Mouse (Mus musculus) liver, embryonic 14.5 days (tissue): ENCODE measurements around the gene Cdc5l. TPM values are rescaled to one million over a fixed set of nuclear protein-coding genes. Genes with fewer than 3 reads are reported as not detected.
"Not testable (repeated sequence)": the region's sequence is repeated elsewhere in the genome, so short reads cannot be mapped to it uniquely, and the experiment has no call there.

ENCODE experiments used
- ATAC-seq: fragments of 200-750 bp; cut with Nextera tagmentation; 2 replicates; pipeline ENCODE4 v1.8.0; 2017; ENCODE audit warnings: moderate number of reproducible peaks, mild to moderate bottlenecking, moderate library complexity; ENCODE audit not compliant: insufficient read depth
- DNase-seq, 3 experiments: peaks; one replicate each; pipeline ENCODE4 v3.0.0-alpha.2; 2012 to 2013; ENCODE audit warnings: low read depth in 3 of 3, low spot score in 3 of 3
- H3K27ac ChIP-seq: fragments of 300-500 bp; sonication (generic); 2 replicates; pipeline ENCODE4 v1.5.1; 2014; ENCODE audit warnings: moderate library complexity, mild to moderate bottlenecking, control low read depth, inconsistent platforms
- H3K27me3 ChIP-seq: fragments of 300-500 bp; sonication (generic); 2 replicates; pipeline ENCODE4 v1.6.1; 2014; ENCODE audit warnings: mild to moderate bottlenecking, low read length, moderate library complexity; ENCODE audit not compliant: control insufficient read depth, insufficient read depth
- H3K36me3 ChIP-seq: fragments of 300-500 bp; sonication (generic); replicated peaks from 2 replicates; pipeline ENCODE4 v1.6.1; 2014; ENCODE audit warnings: low read depth; ENCODE audit not compliant: control insufficient read depth, insufficient read depth
- H3K4me1 ChIP-seq, 2 experiments: fragments of 200-500 bp in 1 of 2; fragments of 300-500 bp in 1 of 2; sonication (generic) in 1 of 2; replicated peaks; 2 replicates each; pipeline ENCODE4 v1.6.1; 2012 to 2014; ENCODE audit warnings: antibody characterized with exemption in 1 of 2, inconsistent platforms in 1 of 2, low read length in 1 of 2; ENCODE audit not compliant: control insufficient read depth in 2 of 2, insufficient read depth in 2 of 2
- H3K4me2 ChIP-seq: fragments of 300-500 bp; sonication (generic); 2 replicates; pipeline ENCODE4 v1.6.1; 2014; ENCODE audit warnings: low read depth, mild to moderate bottlenecking, control low read depth, moderate library complexity
- H3K4me3 ChIP-seq, 2 experiments: fragments of 200-500 bp in 1 of 2; fragments of 300-500 bp in 1 of 2; sonication (generic) in 1 of 2; 2 replicates each; pipeline ENCODE4 v1.5.1; 2012 to 2014; ENCODE audit warnings: low read depth in 2 of 2, low read length in 2 of 2, mild to moderate bottlenecking in 2 of 2, control low read depth in 1 of 2, inconsistent platforms in 1 of 2, moderate library complexity in 1 of 2; ENCODE audit not compliant: insufficient read depth in 1 of 2
- H3K9ac ChIP-seq: fragments of 300-500 bp; sonication (generic); replicated peaks from 2 replicates; pipeline ENCODE4 v1.6.1; 2014; ENCODE audit warnings: mild to moderate bottlenecking, control low read depth, moderate library complexity
- H3K9me3 ChIP-seq: fragments of 300-500 bp; sonication (generic); 2 replicates; pipeline ENCODE4 v1.6.1; 2016; ENCODE audit warnings: low read length, mixed read lengths; ENCODE audit not compliant: control insufficient read depth
- CTCF ChIP-seq: IDR thresholded peaks from 2 replicates; pipeline ENCODE4 v1.5.1; 2016; ENCODE audit warnings: antibody characterized with exemption, low read depth, control low read depth
- EP300 ChIP-seq: IDR thresholded peaks from 2 replicates; pipeline ENCODE4 v1.6.1; 2016; ENCODE audit warnings: antibody characterized with exemption, low read depth
- WGBS: fragments of 180-500 bp; shearing (Covaris S2); extraction: QIAGEN DNeasy Blood & Tissue Kit; methylation state at CpG from one replicate; pipeline ENCODE4 v1.1.7; 2014; ENCODE audit not compliant: insufficient replicate concordance; 5-methylcytosine and 5-hydroxymethylcytosine counted together
- polyA plus RNA-seq, 2 experiments: library from polyadenylated mRNA; depleted of rRNA in 1 of 2; stranded (reverse) in 1 of 2; unstranded in 1 of 2; fragments of >200 nt; fragmentation: Nextera tagmentation in 1 of 2; extraction: Ambion mirVana in 1 of 2; gene quantifications; 2 replicates each; pipeline versions ENCODE4 v1.2.1 to v1.2.3; 2012 to 2014

Gene Cdc5l
- polyA plus RNA-seq, 2 experiments: 15.0 to 26.9 TPM

- DNase-seq (no peak), ATAC-seq (no peak)
- H3K27me3 ChIP-seq: no peaks in the 10 kb centered on the region
- no peak overlapping the region for H3K27ac ChIP-seq
- peak overlapping the region; percentile 93 for H3K9ac ChIP-seq
- H3K4me1 ChIP-seq: peaks cover 11 to 13% of the 10 kb centered on the region in 2 experiments
- peak overlapping the region; percentile 85 to 98 for H3K4me3 ChIP-seq
- no peaks in the 10 kb centered on the region for H3K9me3 ChIP-seq
- no peak for TF ChIP-seq CTCF
- no peak for TF ChIP-seq EP300
- 47% methylated on average over 3 of the region's 3 CpGs for WGBS
- H3K4me2 ChIP-seq: peak overlapping the region; percentile 94
- H3K36me3 ChIP-seq: peaks cover 9% of the 10 kb centered on the region
Observed at GRCm38 (mm10) chr17:45432007-45432406, 1.5 kb downstream of the Cdc5l start.

GRCm38 (mm10) chr17:45417387-45417786 is 16.1 kb downstream of the Cdc5l start:
- Histone ChIP-seq H3K4me1 (peaks cover 0 to 6% of the 10 kb centered on the region in 2 experiments; a peak in 2 of 4 replicates), H3K9ac (no peak overlapping the region), H3K27ac (no peak overlapping the region), H3K36me3 (peaks cover 49% of the 10 kb centered on the region), H3K27me3 (no peaks in the 10 kb centered on the region), H3K9me3 (no peaks in the 10 kb centered on the region), H3K4me2 (no peak overlapping the region), H3K4me3 (no peak overlapping the region)
- DNase-seq: peak in 2 of 3 experiments; percentile 20 to 22
- TF ChIP-seq EP300: no peak
- peak; percentile 25 for TF ChIP-seq CTCF
- WGBS: 32% methylated on average over 2 of the region's 2 CpGs
- peak; percentile 62 for ATAC-seq

- H3K27me3 ChIP-seq, H3K4me1 ChIP-seq, H3K4me2 ChIP-seq, H3K9me3 ChIP-seq, H3K4me3 ChIP-seq, H3K9ac ChIP-seq, H3K27ac ChIP-seq, ATAC-seq, DNase-seq: not testable (repeated sequence)
- 82% methylated on average over 2 of the region's 2 CpGs for WGBS
- peaks cover 76% of the 10 kb centered on the region for H3K36me3 ChIP-seq
Observed at GRCm38 (mm10) chr17:45411617-45412016, 21.9 kb downstream of the Cdc5l start.

- H3K9me3 ChIP-seq: no peaks in the 10 kb centered on the region
- H3K4me2 ChIP-seq: no peak overlapping the region
- no peak overlapping the region for H3K4me3 ChIP-seq
- peaks cover 65% of the 10 kb centered on the region for H3K36me3 ChIP-seq
- DNase-seq: no peak
- ATAC-seq: no peak
- TF ChIP-seq EP300 (no peak), CTCF (no peak)
- WGBS: 93% methylated on average over 2 of the region's 2 CpGs
- H3K27ac ChIP-seq: no peak overlapping the region
- no peak overlapping the region for H3K9ac ChIP-seq
- no peaks in the 10 kb centered on the region; a peak in 1 of 4 replicates for H3K4me1 ChIP-seq
- no peaks in the 10 kb centered on the region for H3K27me3 ChIP-seq
Observed at GRCm38 (mm10) chr17:45408719-45409118, 24.8 kb downstream of the Cdc5l start.

- H3K36me3 ChIP-seq: peaks cover 48% of the 10 kb centered on the region
- ATAC-seq: no peak
- no peaks in the 10 kb centered on the region for H3K27me3 ChIP-seq
- no peak overlapping the region for H3K4me2 ChIP-seq
- no peak overlapping the region for H3K9ac ChIP-seq
- no peak overlapping the region for H3K4me3 ChIP-seq
- peak; percentile 49 for TF ChIP-seq CTCF
- no peak for TF ChIP-seq EP300
- H3K4me1 ChIP-seq: 0 out of 4 replicates have a peak, but pooled peaks cover 0 to 2% of the 10 kb centered on the region in 2 experiments
- no peak for DNase-seq
- no peaks in the 10 kb centered on the region for H3K9me3 ChIP-seq
- no peak overlapping the region for H3K27ac ChIP-seq
- 87% methylated on average over 10 of the region's 10 CpGs for WGBS
Observed at GRCm38 (mm10) chr17:45406281-45406680, 27.3 kb downstream of the Cdc5l start.
